Mouse (Mus musculus) heart, postnatal 0 days (tissue): ENCODE data around the gene Vav1.

ENCODE experiments used
- CTCF ChIP-seq: IDR thresholded peaks from 2 replicates; pipeline ENCODE4 v1.5.1; 2016; ENCODE audit warnings: antibody characterized with exemption, control low read depth, low read depth
- EP300 ChIP-seq: IDR thresholded peaks from 2 replicates; pipeline ENCODE4 v1.6.1; 2016; ENCODE audit warnings: antibody characterized with exemption, low read depth

- TF ChIP-seq CTCF, result no peak
- TF ChIP-seq EP300, result no peak
These were observed 48.7 kb downstream of the Vav1 start for GRCm38 (mm10) chr17:57327615-57328014.
